Mouse (Mus musculus) myocyte (in vitro differentiated cells): ENCODE data around the gene Il17d.

ENCODE experiments used
- CEBPB ChIP-seq: IDR thresholded peaks from 2 replicates; pipeline ENCODE4 v1.6.1; 2011; ENCODE audit warnings: mild to moderate bottlenecking, moderate library complexity; ENCODE audit not compliant: poor library complexity, insufficient read depth, severe bottlenecking
- MAX ChIP-seq: IDR thresholded peaks from one replicate; pipeline ENCODE4 v1.6.1; 2011; ENCODE audit warnings: low read depth, mild to moderate bottlenecking, control low read depth
- MYOD1 ChIP-seq, 3 experiments: IDR thresholded peaks; one replicate each; pipeline ENCODE4 v1.6.1; 2011; ENCODE audit warnings: control low read depth in 2 of 3, low read depth in 2 of 3, mild to moderate bottlenecking in 2 of 3, moderate library complexity in 1 of 3; ENCODE audit not compliant: insufficient read length in 2 of 3, control insufficient read depth in 1 of 3
- POLR2A ChIP-seq: IDR thresholded peaks from one replicate; pipeline ENCODE4 v1.6.1; 2011; ENCODE audit warnings: low read depth, mild to moderate bottlenecking, control low read depth, moderate library complexity; ENCODE audit not compliant: insufficient read length
- POLR2AphosphoS2 ChIP-seq: IDR thresholded peaks from one replicate; pipeline ENCODE4 v1.6.1; 2011; ENCODE audit warnings: low read depth, control low read depth; ENCODE audit not compliant: insufficient read length

GRCm38 (mm10) chr14:57535646-57536045, 11.1 kb downstream of the Il17d start:
- TF ChIP-seq CEBPB (no peak), POLR2A (no peak), MYOD1 (IDR thresholded peaks at IDR 0.05; ENCODE audit: control insufficient read depth in 1 of 3, insufficient read length in 2 of 3, low read depth in 2 of 3) (peak in 1 of 3 experiments; percentile 18), POLR2AphosphoS2 (no peak), MAX (no peak)
